In the genomic region with DNA sequence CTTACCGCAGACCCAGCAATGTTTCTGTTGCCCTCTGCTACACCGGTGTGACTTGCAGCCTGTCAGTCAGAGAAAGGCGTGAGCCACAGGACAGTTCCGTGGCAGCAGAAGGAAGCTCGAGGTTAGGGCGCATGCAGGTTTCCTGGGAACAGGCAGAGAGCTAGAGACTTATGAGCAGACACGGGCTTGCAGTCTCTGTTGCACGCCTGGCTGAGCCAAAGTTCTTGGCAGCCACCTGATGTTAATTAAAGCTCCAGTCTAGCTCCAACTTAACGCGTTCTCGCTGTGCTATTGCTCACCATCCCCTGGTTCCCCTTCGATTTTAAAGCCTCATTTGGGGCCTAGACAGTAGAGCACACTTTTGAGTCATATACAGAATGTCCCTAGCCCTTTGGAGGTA, we compare ENCODE assay signal across 9 mouse cellular contexts.
DNase-seq lines count a peak whose midpoint lies in the region; ATAC-seq lines count a peak whose summit lies in the region.
"Had no signal": no experiment of that assay in that cellular context is flagged by ENCODE, and none has a peak within 500 bp of the region (broad histone marks: within the 10 kb centered on the region; RNA-seq: fewer than 3 reads in every experiment).

No protein-coding gene starts in this region.

- H3K9me3 ChIP-seq in kidney, embryonic 15.5 days (replicated peaks): no peaks in the 10 kb centered on the region

- H3K4me1 ChIP-seq in kidney, embryonic 15.5 days: peaks cover 4% of the 10 kb centered on the region; the same call in 1 of the 2 replicates

- 0 out of 2 replicates have a peak, but pooled peaks have one; percentile 25 for ATAC-seq in kidney, embryonic 15.5 days (replicated peaks; ENCODE audit: low FRiP score)
- ATAC-seq in erythroblast, adult 5-6 weeks (replicated peaks; ENCODE audit: low FRiP score, poor library complexity, severe bottlenecking): no peak

- no peak overlapping the region for H3K4me3 ChIP-seq in kidney, embryonic 15.5 days (replicated peaks)

- no peak overlapping the region for H3K9ac ChIP-seq in kidney, embryonic 15.5 days

- DNase-seq in kidney, postnatal 14 days: no peak
- DNase-seq in cerebellum, adult 8-10 months: peak; percentile 46
- peak; percentile 16 to 63 for DNase-seq in frontal cortex, adult 2 months (ENCODE audit: extremely low spot score in 1 of 2, low spot score in 1 of 2)
- DNase-seq in right cerebral cortex, adult 18-20 months: peak; percentile 58
- no peak for DNase-seq in spleen, postnatal 14 days (ENCODE audit: low spot score in 2 of 2)

- H3K27ac ChIP-seq in kidney, embryonic 15.5 days: no peak overlapping the region
- H3K27ac ChIP-seq: macrophage had no signal

- H3K27me3 ChIP-seq in kidney, embryonic 15.5 days: no peaks in the 10 kb centered on the region

- H3K36me3 ChIP-seq in kidney, embryonic 15.5 days: no peaks in the 10 kb centered on the region

- no peak overlapping the region for H3K4me2 ChIP-seq in kidney, embryonic 15.5 days
- H3K4me2 ChIP-seq: heart, embryonic 11.5 days had no signal

- WGBS in kidney, embryonic 15.5 days: 64% methylated on average over 12 of the region's 12 CpGs

Comparison
In these comparisons a context has a peak if more than half of its experiments do, and no peak if none do; other contexts are left out.
1. DNase-seq: peak in cerebellum, adult 8-10 months (single experiment), frontal cortex, adult 2 months (2 of 2) and right cerebral cortex, adult 18-20 months (single experiment); none in kidney, postnatal 14 days (single experiment) and spleen, postnatal 14 days (0 of 2).